Mouse (Mus musculus) kidney, postnatal 10 days (tissue): ENCODE results near the gene Cst3.

Experiments used
- DNase-seq: peaks from one replicate; pipeline ENCODE4 v3.0.0; 2021; ENCODE audit warnings: mixed read lengths

The Cst3 gene

GRCm38 (mm10) chr2:148856630-148857400 is 18.7 kb downstream of the Cst3 start:
- no peak for DNase-seq

GRCm38 (mm10) chr2:148851116-148851906 is 24.2 kb downstream of the Cst3 start:
- peak; percentile 84 for DNase-seq

GRCm38 (mm10) chr2:148839224-148839623 is 36.3 kb downstream of the Cst3 start:
- no peak for DNase-seq

- DNase-seq = no peak
These were observed 37.3 kb downstream of the Cst3 start for GRCm38 (mm10) chr2:148838075-148838777.

- no peak for DNase-seq
These were observed 40.6 kb downstream of the Cst3 start, which contains the start of gene Cst9 for GRCm38 (mm10) chr2:148834912-148835311. Gene Cst9, plus strand, starts transcription at chr2:148835147.

- no peak for DNase-seq
These were observed 49.5 kb downstream of the Cst3 start for GRCm38 (mm10) chr2:148825986-148826385.
